Comparison of ENCODE assay signal across 13 mouse cellular contexts in genomic region chr8:33987755-33988104, GRCm38 (mm10).
A peak's percentile ranks its signal among the peaks of the same experiment; 100 is the strongest.
DNase-seq lines count a peak whose midpoint lies in the region; TF ChIP-seq lines count a peak whose summit lies in the region.
"Had no signal": no experiment of that assay in that cellular context is flagged by ENCODE, and none has a peak within 500 bp of the region (broad histone marks: within the 10 kb centered on the region; RNA-seq: fewer than 3 reads in every experiment).

No protein-coding gene starts in this region.

- peak overlapping the region; percentile 41; the same call in 1 of the 2 replicates for H3K4me3 ChIP-seq in E14TG2a.4 (replicated peaks; ENCODE audit: low read length)
- H3K4me3 ChIP-seq in brown adipose tissue, adult 24 weeks (ENCODE audit: insufficient read depth, low read depth, low read length) = no peak overlapping the region
- H3K4me3 ChIP-seq: layer of hippocampus, adult 2 months; limb, embryonic 15.5 days had no signal

- intact Hi-C loops in left cerebral cortex, postnatal 36 days (cut with DNase I) = no loop called here

- H3K4me1 ChIP-seq in E14TG2a.4 (replicated peaks; ENCODE audit: low read depth, low read length) = peaks cover 61% of the 10 kb centered on the region
- H3K4me1 ChIP-seq in brown adipose tissue, adult 24 weeks (ENCODE audit: control insufficient read depth, insufficient read depth, insufficient read length, low read length) = peaks cover 2% of the 10 kb centered on the region

- H3K27ac ChIP-seq in brown adipose tissue, adult 24 weeks (replicated peaks; ENCODE audit: low read depth, low read length) = peak overlapping the region; percentile 87
- H3K27ac ChIP-seq: layer of hippocampus, adult 2 months; limb, embryonic 15.5 days had no signal

- H3K36me3 ChIP-seq in E14TG2a.4 (ENCODE audit: insufficient read depth, low read length) = no peaks in the 10 kb centered on the region
- H3K36me3 ChIP-seq: limb, embryonic 15.5 days had no signal

- peak; percentile 34 for DNase-seq in heart, postnatal 4 days
- peak; percentile 69 to 81 for DNase-seq in kidney, postnatal 36 days
- DNase-seq in layer of hippocampus, postnatal 14 days (ENCODE audit: low spot score in 2 of 2) = no peak
- no peak for DNase-seq in thymus, postnatal 10 days (ENCODE audit: low spot score in 2 of 2)
- no peak for DNase-seq in left cerebral cortex, postnatal 36 days (ENCODE audit: low spot score in 2 of 2)
- no peak for DNase-seq in right cerebral cortex, postnatal 25 days
- DNase-seq: cerebellum, postnatal 14 days; gastrocnemius, postnatal 14 days; thymus, postnatal 36 days had no signal

- H3K9me3 ChIP-seq in E14TG2a.4 (ENCODE audit: low read length) = no peaks in the 10 kb centered on the region
- H3K9me3 ChIP-seq: limb, embryonic 15.5 days had no signal

- TF ChIP-seq CTCF in E14TG2a.4 (conservative IDR thresholded peaks at IDR 0.05; ENCODE audit: low read length) = no peak

- no peaks in the 10 kb centered on the region for H3K27me3 ChIP-seq in E14TG2a.4 (ENCODE audit: insufficient read depth, low read length)
- H3K27me3 ChIP-seq: limb, embryonic 15.5 days had no signal

Comparison
In these comparisons a context has a peak if more than half of its experiments do, and no peak if none do; other contexts are left out.
1. DNase-seq: peak in heart, postnatal 4 days (single experiment) and kidney, postnatal 36 days (2 of 2); none in layer of hippocampus, postnatal 14 days (0 of 2), thymus, postnatal 10 days (0 of 2), left cerebral cortex, postnatal 36 days (0 of 2) and right cerebral cortex, postnatal 25 days (single experiment).